Mouse (Mus musculus): ENCODE measurements at regions not wholly inside any gene's neighbourhood (a gene's known extent, or its start where the extent isn't known, plus 50 kb on each side); places are given as distances from the start of the nearest gene placed in this dataset.

GRCm38 (mm10) chr1:77027656-77028055 is 487.2 kb downstream of the Epha4 start:
- no peak for DNase-seq (ENCODE audit: low read depth, low spot score)

DNA sequence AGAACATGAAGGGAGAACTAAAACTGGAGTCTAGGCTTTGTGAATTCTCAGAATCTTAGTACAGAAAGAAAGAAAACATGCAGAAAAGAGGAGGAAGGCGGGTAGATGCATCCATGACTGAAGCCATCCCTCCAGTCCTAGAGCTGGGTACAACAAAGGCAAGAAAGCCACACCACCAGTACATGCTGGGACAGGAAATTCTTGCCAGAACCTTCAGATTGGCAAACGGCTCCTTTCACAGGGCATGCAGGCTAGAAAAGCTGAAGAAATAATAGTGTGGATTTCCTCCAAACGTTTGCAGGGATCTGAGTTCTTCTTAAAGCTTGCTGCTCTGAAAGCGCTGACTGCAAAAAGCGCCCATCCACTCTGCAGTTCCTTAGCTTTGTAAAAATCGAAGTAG is 486.7 kb downstream of the Epha4 start:
- no peak for DNase-seq (ENCODE audit: low read depth, low spot score)

DNA sequence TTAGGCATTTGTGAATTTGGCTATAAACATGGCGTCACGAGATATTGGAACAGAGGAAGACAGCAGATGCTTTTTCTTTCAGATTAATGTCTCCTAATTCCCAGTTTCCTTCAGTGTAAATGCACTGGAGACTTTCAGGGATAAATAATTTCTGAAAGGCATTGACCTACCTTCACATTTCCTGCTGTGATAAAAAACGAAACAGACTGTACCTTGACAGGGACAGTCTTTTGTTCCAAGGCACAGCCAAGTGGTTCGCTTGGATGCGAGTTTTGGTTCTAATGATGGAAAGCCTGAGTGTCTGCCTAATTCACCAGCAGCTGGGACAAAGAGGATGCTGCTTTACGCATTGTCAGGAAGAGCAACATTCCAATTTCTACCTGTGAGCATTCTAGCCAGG is 485.8 kb downstream of the Epha4 start:
- no peak for DNase-seq (ENCODE audit: low read depth, low spot score)

- no peak for DNase-seq (ENCODE audit: low read depth, low spot score)
Observed at GRCm38 (mm10) chr1:77043749-77044564, 470.9 kb downstream of the Epha4 start.

GRCm38 (mm10) chr1:77048720-77049406 is 466.0 kb downstream of the Epha4 start:
- DNase-seq (ENCODE audit: low read depth, low spot score) = no peak

GRCm38 (mm10) chr1:77051239-77051638 is 463.6 kb downstream of the Epha4 start:
- no peak for DNase-seq (ENCODE audit: low read depth, low spot score)

DNA sequence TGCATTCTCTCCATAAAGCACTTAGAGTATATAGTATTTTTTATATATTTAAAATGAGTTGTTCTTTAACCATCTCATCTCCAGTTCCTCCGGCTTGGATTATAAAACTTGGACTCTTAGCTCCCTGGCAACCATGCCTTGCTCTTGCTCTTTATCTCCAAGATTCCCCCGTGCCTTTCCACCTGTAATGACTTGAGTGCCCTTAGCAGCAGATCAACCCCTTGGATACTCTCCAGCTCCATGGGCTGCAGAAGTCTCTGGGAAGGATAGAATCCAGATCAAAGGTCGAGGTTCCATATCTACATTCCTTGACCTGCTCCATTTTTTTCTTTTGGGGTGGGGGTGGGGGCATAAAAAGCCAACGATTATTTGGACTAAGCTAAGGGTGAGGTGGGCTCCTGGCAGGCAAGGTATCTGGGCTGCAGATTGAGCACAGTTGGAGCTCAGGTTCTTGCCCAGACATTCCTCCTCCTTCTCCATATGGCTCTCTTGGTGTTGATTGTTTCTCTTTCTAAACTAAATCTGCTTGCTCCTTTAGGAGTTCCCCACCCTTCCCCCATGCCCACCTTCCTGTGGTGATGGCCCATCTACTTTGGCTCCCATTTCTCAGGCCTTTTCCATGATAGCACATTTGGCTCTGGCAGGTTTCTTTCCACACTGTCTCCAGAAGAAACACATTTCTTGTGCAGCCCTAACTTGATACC is 460.9 kb downstream of the Epha4 start:
- DNase-seq (ENCODE audit: low read depth, low spot score) = no peak

GRCm38 (mm10) chr1:77062468-77062867 is 452.4 kb downstream of the Epha4 start:
- no peak for DNase-seq (ENCODE audit: low read depth, low spot score)

GRCm38 (mm10) chr1:77073071-77073470 is 441.8 kb downstream of the Epha4 start:
- DNase-seq (ENCODE audit: low read depth, low spot score) = no peak

GRCm38 (mm10) chr1:77074926-77075885 is 439.7 kb downstream of the Epha4 start:
- peak; percentile 13 for DNase-seq (ENCODE audit: low read depth, low spot score)

DNA sequence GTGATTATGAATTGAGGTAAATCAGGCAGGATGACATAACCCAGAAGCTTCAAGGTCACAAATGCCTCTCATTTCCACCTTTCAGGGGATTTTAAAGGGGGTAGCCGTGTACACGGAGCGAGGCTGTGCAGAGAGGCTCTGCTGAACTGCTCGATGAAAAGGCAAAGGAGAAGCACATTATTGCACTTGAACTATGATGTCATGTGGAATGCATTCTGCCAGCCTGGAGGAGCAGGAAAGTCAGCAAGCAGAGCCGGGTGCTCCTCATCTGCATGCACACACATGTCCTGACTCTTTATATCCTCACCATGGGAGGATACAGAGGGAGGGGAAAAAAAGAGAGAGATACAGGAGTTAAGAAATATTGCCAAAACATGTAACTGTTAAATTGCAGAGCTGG is 434.1 kb downstream of the Epha4 start:
- no peak for DNase-seq (ENCODE audit: low read depth, low spot score)

DNA sequence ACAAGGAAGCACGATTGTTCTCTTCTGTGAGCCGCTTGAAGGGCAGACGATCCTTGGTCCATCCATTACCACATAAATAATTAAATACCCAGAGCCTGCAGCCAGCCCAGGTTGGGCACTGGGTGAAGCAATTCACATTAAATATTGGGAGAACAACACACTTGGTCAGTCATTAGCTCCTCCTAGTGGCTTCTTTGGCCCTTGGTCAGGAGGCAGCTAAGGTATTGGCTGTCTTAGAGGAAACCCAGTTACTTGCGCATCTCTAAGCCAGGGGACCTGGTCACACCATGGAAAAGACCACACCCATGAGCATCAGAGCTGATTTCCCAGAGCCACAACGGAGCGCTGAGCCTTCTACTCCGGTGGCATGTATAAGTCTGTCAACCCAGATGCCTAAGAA is 433.2 kb downstream of the Epha4 start:
- no peak for DNase-seq (ENCODE audit: low read depth, low spot score)

DNA sequence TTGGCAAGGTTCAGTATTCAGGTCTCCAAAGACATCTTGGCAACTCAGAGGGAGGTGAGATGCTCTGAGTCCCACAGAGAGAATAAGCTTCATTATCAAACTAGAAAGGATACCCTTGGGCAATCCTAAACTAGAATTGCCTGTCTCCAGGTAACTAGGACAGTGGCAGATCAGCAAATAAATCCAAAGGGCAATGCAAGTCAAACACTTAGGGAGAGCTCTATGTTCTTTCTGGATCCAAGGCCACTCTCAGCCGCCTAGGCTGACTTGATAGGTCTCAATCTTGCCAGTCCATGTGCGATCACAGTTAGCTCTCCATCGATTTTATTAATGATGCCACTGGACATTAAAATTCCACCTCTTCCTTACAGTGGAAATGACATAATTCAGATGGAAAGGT is 432.5 kb downstream of the Epha4 start:
- no peak for DNase-seq (ENCODE audit: low read depth, low spot score)

DNA sequence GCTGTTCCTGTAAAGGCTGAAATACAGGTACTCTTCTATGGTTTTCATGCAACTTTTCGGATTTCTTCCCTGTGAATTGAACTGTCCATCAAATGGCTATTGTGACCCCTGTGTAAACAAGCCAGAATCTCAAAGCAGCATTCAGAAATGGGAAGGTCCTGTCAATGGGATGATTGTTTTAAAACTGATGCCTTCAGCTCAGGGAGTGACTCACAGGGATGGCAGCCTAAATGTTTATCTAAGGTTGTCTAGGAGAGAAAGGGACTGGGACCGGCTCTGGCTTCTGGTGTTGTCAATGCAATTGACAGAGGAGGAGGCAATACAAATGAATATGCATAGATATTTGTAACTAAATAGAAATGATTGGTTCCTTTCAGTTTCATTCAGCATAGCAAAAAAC is 421.3 kb downstream of the Epha4 start:
- DNase-seq (ENCODE audit: low read depth, low spot score) = no peak

DNA sequence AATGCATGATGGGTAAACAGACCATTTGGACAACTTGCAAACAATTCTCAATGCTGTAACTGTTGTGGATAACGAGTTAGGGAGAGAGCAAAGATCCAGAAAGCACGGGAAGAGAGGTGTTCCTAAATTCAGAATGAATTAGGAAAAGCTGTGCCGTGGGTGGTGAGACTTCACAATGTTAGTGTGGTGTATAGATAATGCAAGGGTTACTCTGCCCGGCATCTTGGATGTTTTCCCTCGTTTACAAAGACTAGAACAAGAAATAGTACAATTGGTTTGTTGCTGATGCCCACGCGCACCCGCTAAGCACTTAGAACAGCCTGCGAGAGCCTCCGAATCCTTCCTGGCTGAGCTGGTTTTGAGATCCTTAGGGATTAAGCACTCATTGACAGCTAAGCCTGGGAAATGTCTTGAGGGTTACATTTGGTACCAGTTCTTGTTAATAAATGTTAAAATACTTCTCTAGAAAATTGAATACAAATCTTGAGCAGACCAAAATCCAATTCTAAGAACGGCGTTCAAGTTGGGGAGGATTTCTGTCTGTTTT is 413.1 kb downstream of the Epha4 start:
- DNase-seq (ENCODE audit: low read depth, low spot score) = no peak

DNA sequence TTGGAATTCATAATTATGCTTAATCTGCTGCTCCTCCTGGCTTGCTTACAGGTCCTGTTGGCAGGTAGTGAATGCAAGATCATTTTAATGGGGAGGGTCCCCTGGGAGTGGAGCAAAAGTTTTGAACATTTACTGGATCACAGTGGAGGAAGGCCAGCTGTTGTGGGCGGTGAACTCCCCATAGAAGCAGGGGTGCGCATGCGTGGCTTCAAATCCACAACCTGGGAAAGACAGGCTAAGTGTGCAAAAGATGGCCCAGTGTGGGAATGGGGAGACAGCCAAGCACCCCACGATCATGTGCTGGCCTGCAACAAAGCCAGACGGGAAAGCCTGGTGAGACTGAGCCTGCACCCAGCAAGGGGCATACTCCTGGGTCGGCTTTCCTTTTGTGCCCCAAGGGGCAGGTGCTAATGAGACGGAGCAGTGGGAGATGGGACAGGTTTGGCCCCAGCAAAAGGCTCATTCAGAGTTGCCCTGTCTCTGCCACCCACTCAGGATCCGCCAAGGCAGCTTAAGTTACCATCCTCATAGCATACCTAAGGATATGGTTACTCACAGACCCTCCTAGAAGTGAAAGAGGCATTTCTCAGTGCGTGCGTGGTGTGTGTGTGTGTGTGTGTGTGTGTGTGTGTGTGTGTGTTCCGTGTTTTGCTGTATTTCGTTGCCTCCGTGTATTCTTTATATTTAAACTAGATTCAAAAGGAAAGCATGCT is 412.3 kb downstream of the Epha4 start:
- DNase-seq (ENCODE audit: low read depth, low spot score) = peak; percentile 34

GRCm38 (mm10) chr1:77109861-77110785 is 404.8 kb downstream of the Epha4 start:
- no peak for DNase-seq (ENCODE audit: low read depth, low spot score)

DNA sequence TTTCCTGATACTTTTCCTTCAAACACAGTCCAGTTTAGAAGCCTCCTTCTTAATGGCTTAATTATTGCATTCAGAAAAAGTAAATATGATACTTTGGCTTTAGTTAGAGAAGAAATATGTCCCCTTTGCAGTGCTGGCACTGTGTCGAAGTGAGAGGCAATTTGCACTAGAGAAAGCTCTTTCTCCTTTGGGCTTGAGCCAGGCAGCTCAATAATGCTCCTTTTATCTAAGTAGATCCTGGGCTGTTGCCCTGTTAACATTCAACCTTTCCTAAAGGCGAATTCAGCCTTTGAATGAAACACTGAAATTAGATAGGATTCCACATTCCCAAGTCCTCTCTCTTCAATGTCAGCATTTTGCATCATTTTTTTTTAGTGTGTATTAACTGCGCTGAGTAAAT is 386.5 kb downstream of the Epha4 start:
- DNase-seq (ENCODE audit: low read depth, low spot score) = no peak

- no peak for DNase-seq (ENCODE audit: low read depth, low spot score)
Observed at GRCm38 (mm10) chr1:77137663-77138062, 377.2 kb downstream of the Epha4 start.
